Mouse (Mus musculus) cerebellum, adult 2 months (tissue): ENCODE data around the gene Diras1.

ENCODE experiments used
- CTCF ChIP-seq: fragments of 200-500 bp; IDR thresholded peaks from 2 replicates; pipeline ENCODE4 v1.5.1; 2011; ENCODE audit warnings: low read depth, mild to moderate bottlenecking, control low read depth, low read length, moderate library complexity, borderline replicate concordance; ENCODE audit not compliant: insufficient read depth
- POLR2A ChIP-seq: fragments of 200-500 bp; IDR thresholded peaks from 2 replicates; pipeline ENCODE4 v1.6.1; 2011; ENCODE audit warnings: low read length, control low read depth, borderline replicate concordance; ENCODE audit not compliant: insufficient read depth

GRCm38 (mm10) chr10:81068706-81069105 is 43.2 kb upstream of the Diras1 start:
- no peak for TF ChIP-seq CTCF
- TF ChIP-seq POLR2A = no peak
